Mouse (Mus musculus): ENCODE results near the gene Mcub.

- no peak for TF ChIP-seq HCFC1 (IDR thresholded peaks at IDR 0.05; ENCODE audit: borderline replicate concordance, insufficient read depth, low read length)
- TF ChIP-seq ZNF384 (IDR thresholded peaks at IDR 0.05; ENCODE audit: low read depth, low read length): no peak
- no peak for TF ChIP-seq ZC3H11A (IDR thresholded peaks at IDR 0.05; ENCODE audit: borderline replicate concordance, low read depth, low read length)
- no peak for TF ChIP-seq CHD2 (IDR thresholded peaks at IDR 0.05; ENCODE audit: low read depth, low read length)
These were observed 28.7 kb downstream of the Mcub start for GRCm38 (mm10) chr3:129941291-129941690.

Measured in ES-E14 (cell line).